Mouse (Mus musculus) c-Kit-positive CD71-positive TER-119-negative erythroid progenitor cells, embryonic 14.5 days (primary cell): Measurements from ENCODE around the gene Gm45711.
"Not testable (repeated sequence)": the region's sequence is repeated elsewhere in the genome, so short reads cannot be mapped to it uniquely, and the experiment has no call there.

Experiments used
- DNase-seq: peaks from one replicate; pipeline ENCODE4 v3.0.0-alpha.2; 2013; ENCODE audit warnings: low read depth

The Gm45711 gene

GRCm38 (mm10) chr8:104309441-104310155 lies at the start of gene Gm45711, which contains the start of gene Cmtm1:
Gm45711 (minus strand) TSS chr8:104310081.
Cmtm1 (minus strand) TSS chr8:104310145.
- not testable (repeated sequence) for DNase-seq

- DNase-seq, result no peak
Observed at GRCm38 (mm10) chr8:104358637-104359036, 48.8 kb upstream of the Gm45711 start.

GRCm38 (mm10) chr8:104354504-104354903 lies 44.6 kb upstream of the Gm45711 start:
- no peak for DNase-seq

- DNase-seq, result no peak
Observed at GRCm38 (mm10) chr8:104353186-104353585, 43.3 kb upstream of the Gm45711 start.

GRCm38 (mm10) chr8:104350047-104350446 lies 40.2 kb upstream of the Gm45711 start:
- no peak for DNase-seq

GRCm38 (mm10) chr8:104348971-104349370 lies 39.1 kb upstream of the Gm45711 start:
- DNase-seq, result no peak

- DNase-seq, result no peak
Observed at GRCm38 (mm10) chr8:104346706-104347105, 36.8 kb upstream of the Gm45711 start.

GRCm38 (mm10) chr8:104344622-104345021 lies 34.7 kb upstream of the Gm45711 start:
- no peak for DNase-seq

GRCm38 (mm10) chr8:104343957-104344356 lies 34.1 kb upstream of the Gm45711 start:
- DNase-seq, result peak; percentile 74

GRCm38 (mm10) chr8:104342426-104342825 lies 32.5 kb upstream of the Gm45711 start:
- no peak for DNase-seq

GRCm38 (mm10) chr8:104341678-104342077 lies 31.8 kb upstream of the Gm45711 start:
- DNase-seq, result no peak

GRCm38 (mm10) chr8:104341106-104341561 lies 31.3 kb upstream of the Gm45711 start:
- no peak for DNase-seq

- DNase-seq, result no peak
Observed at GRCm38 (mm10) chr8:104340233-104341105, 30.6 kb upstream of the Gm45711 start.

GRCm38 (mm10) chr8:104339983-104340232 lies 30.0 kb upstream of the Gm45711 start:
- no peak for DNase-seq

- no peak for DNase-seq
Observed at GRCm38 (mm10) chr8:104339229-104339982, 29.5 kb upstream of the Gm45711 start, which contains the start of gene Cmtm3. Cmtm3 (plus strand) TSS chr8:104339410.

GRCm38 (mm10) chr8:104337890-104338289 lies 28.0 kb upstream of the Gm45711 start:
- no peak for DNase-seq

- DNase-seq, result no peak
Observed at GRCm38 (mm10) chr8:104336806-104337205, 26.9 kb upstream of the Gm45711 start.

GRCm38 (mm10) chr8:104334196-104334595 lies 24.3 kb upstream of the Gm45711 start:
- DNase-seq, result no peak

- no peak for DNase-seq
Observed at GRCm38 (mm10) chr8:104333786-104334185, 23.9 kb upstream of the Gm45711 start.

GRCm38 (mm10) chr8:104332665-104333631 lies 23.1 kb upstream of the Gm45711 start:
- DNase-seq, result no peak

GRCm38 (mm10) chr8:104321930-104322329 lies 12.0 kb upstream of the Gm45711 start, which contains the start of gene Cmtm2b:
Cmtm2b (plus strand) TSS chr8:104322230.
- not testable (repeated sequence) for DNase-seq
